Mouse (Mus musculus) midbrain, embryonic 13.5 days (tissue): ENCODE data around the gene Trim65. TPM values are rescaled to one million over a fixed set of nuclear protein-coding genes. Genes with fewer than 3 reads are reported as not detected.

Experiments used
- ATAC-seq: fragments of 200-750 bp; cut with Nextera tagmentation; 2 replicates; pipeline ENCODE4 v1.8.0; 2017; ENCODE audit warnings: mild to moderate bottlenecking, moderate TSS enrichment, moderate library complexity
- H3K27ac ChIP-seq: fragments of 300-500 bp; sonication (generic); 2 replicates; pipeline ENCODE4 v1.5.1; 2015; ENCODE audit warnings: inconsistent platforms, mild to moderate bottlenecking, moderate library complexity
- H3K27me3 ChIP-seq: fragments of 300-500 bp; sonication (generic); 2 replicates; pipeline ENCODE4 v1.6.1; 2015; ENCODE audit warnings: mild to moderate bottlenecking, inconsistent platforms
- H3K36me3 ChIP-seq: fragments of 300-500 bp; sonication (generic); 2 replicates; pipeline ENCODE4 v1.6.1; 2015; ENCODE audit warnings: mild to moderate bottlenecking, inconsistent platforms
- H3K4me1 ChIP-seq: fragments of 300-500 bp; sonication (generic); replicated peaks from 2 replicates; pipeline ENCODE4 v1.6.1; 2015; ENCODE audit warnings: inconsistent platforms
- H3K4me2 ChIP-seq: fragments of 300-500 bp; sonication (generic); replicated peaks from 2 replicates; pipeline ENCODE4 v1.6.1; 2015; ENCODE audit warnings: moderate library complexity, mild to moderate bottlenecking, inconsistent platforms
- H3K4me3 ChIP-seq: fragments of 300-500 bp; sonication (generic); replicated peaks from 2 replicates; pipeline ENCODE4 v1.5.1; 2015; ENCODE audit warnings: mild to moderate bottlenecking, inconsistent platforms
- H3K9ac ChIP-seq: fragments of 300-500 bp; sonication (generic); replicated peaks from 2 replicates; pipeline ENCODE4 v1.6.1; 2015; ENCODE audit warnings: mild to moderate bottlenecking, inconsistent platforms
- H3K9me3 ChIP-seq: fragments of 300-500 bp; sonication (generic); 2 replicates; pipeline ENCODE4 v1.6.1; 2016; ENCODE audit warnings: mild to moderate bottlenecking, inconsistent platforms
- WGBS: fragments of 180-500 bp; shearing (Covaris S2); methylation state at CpG from one replicate; pipeline ENCODE4 v1.1.7; 2015; 5-methylcytosine and 5-hydroxymethylcytosine counted together
- polyA plus RNA-seq: library from polyadenylated mRNA; unstranded; fragments of >200 nt; fragmentation: Nextera tagmentation; extraction: Ambion mirVana; gene quantifications from 2 replicates; pipeline ENCODE4 v1.2.1, GENCODE M21; 2015

Gene Trim65
- polyA plus RNA-seq, 1 experiment from 2014 or later, result 1.8 TPM

- H3K9ac ChIP-seq, result 0 out of 2 replicates have a peak overlapping the region, but pooled peaks have one; percentile 2
- H3K4me3 ChIP-seq, result no peak overlapping the region
- peaks cover 48% of the 10 kb centered on the region for H3K36me3 ChIP-seq
- peak overlapping the region; percentile 56; the same call in 1 of the 2 replicates for H3K4me2 ChIP-seq
- no peak for ATAC-seq
- H3K27me3 ChIP-seq, result no peaks in the 10 kb centered on the region
- no peaks in the 10 kb centered on the region for H3K9me3 ChIP-seq
- H3K27ac ChIP-seq, result peak overlapping the region; percentile 44; the same call in 1 of the 2 replicates
- 16% methylated on average over 10 of the region's 10 CpGs for WGBS
- peaks cover 16% of the 10 kb centered on the region for H3K4me1 ChIP-seq
These were observed 52.1 kb downstream of the Trim65 start for GRCm38 (mm10) chr11:116078676-116079320.

GRCm38 (mm10) chr11:116078221-116078620 lies 52.7 kb downstream of the Trim65 start:
- Histone ChIP-seq H3K9me3 (no peaks in the 10 kb centered on the region), H3K9ac (peak overlapping the region; percentile 58), H3K27ac (0 out of 2 replicates have a peak overlapping the region, but pooled peaks have one; percentile 8), H3K36me3 (peaks cover 42% of the 10 kb centered on the region), H3K4me3 (peak overlapping the region; percentile 25), H3K27me3 (no peaks in the 10 kb centered on the region), H3K4me2 (peak overlapping the region; percentile 56), H3K4me1 (peaks cover 16% of the 10 kb centered on the region)
- WGBS, result 12% methylated on average over 16 of the region's 16 CpGs
- ATAC-seq, result peak; percentile 64

- H3K27ac ChIP-seq, result 0 out of 2 replicates have a peak within 1 kb of the TSS, but pooled peaks have one; percentile 19
- H3K4me1 ChIP-seq, result peaks cover 16% of the 10 kb centered on the region
- peaks cover 38% of the 10 kb centered on the region for H3K36me3 ChIP-seq
- H3K9me3 ChIP-seq, result no peaks in the 10 kb centered on the region
- peak within 1 kb of the TSS; percentile 25 for H3K4me3 ChIP-seq
- peak within 1 kb of the TSS; percentile 58 for H3K9ac ChIP-seq
- no peaks in the 10 kb centered on the region for H3K27me3 ChIP-seq
- WGBS, result 72% methylated on average over 22 of the region's 22 CpGs
- peak; percentile 31 for ATAC-seq
- peak within 1 kb of the TSS; percentile 56 for H3K4me2 ChIP-seq
These were observed 53.3 kb downstream of the Trim65 start, which contains the start of gene Unc13d for GRCm38 (mm10) chr11:116077446-116078204. Gene Unc13d (minus strand): TSS chr11:116077961.

GRCm38 (mm10) chr11:116076836-116077235 lies 54.1 kb downstream of the Trim65 start:
- no peak overlapping the region for H3K4me3 ChIP-seq
- H3K9me3 ChIP-seq, result no peaks in the 10 kb centered on the region
- peaks cover 16% of the 10 kb centered on the region for H3K4me1 ChIP-seq
- no peak for ATAC-seq
- no peak overlapping the region for H3K9ac ChIP-seq
- no peak overlapping the region for H3K4me2 ChIP-seq
- peaks cover 30% of the 10 kb centered on the region for H3K36me3 ChIP-seq
- no peaks in the 10 kb centered on the region for H3K27me3 ChIP-seq
- 79% methylated on average over 7 of the region's 7 CpGs for WGBS
- H3K27ac ChIP-seq, result no peak overlapping the region

- Histone ChIP-seq H3K27ac (no peak overlapping the region), H3K9me3 (no peaks in the 10 kb centered on the region), H3K4me1 (peaks cover 16% of the 10 kb centered on the region), H3K27me3 (no peaks in the 10 kb centered on the region), H3K4me2 (no peak overlapping the region), H3K9ac (no peak overlapping the region), H3K36me3 (peaks cover 24% of the 10 kb centered on the region), H3K4me3 (no peak overlapping the region)
- WGBS, result 71% methylated on average over 7 of the region's 7 CpGs
- no peak for ATAC-seq
These were observed 54.7 kb downstream of the Trim65 start for GRCm38 (mm10) chr11:116076266-116076540.

- H3K27ac ChIP-seq, result no peak overlapping the region
- no peak overlapping the region for H3K9ac ChIP-seq
- H3K4me3 ChIP-seq, result no peak overlapping the region
- WGBS, result 61% methylated on average over 20 of the region's 20 CpGs
- H3K36me3 ChIP-seq, result peaks cover 19% of the 10 kb centered on the region
- no peak overlapping the region for H3K4me2 ChIP-seq
- no peaks in the 10 kb centered on the region for H3K27me3 ChIP-seq
- ATAC-seq, result no peak
- no peaks in the 10 kb centered on the region for H3K9me3 ChIP-seq
- H3K4me1 ChIP-seq, result peaks cover 16% of the 10 kb centered on the region
These were observed 55.2 kb downstream of the Trim65 start for GRCm38 (mm10) chr11:116075539-116076265.

- no peaks in the 10 kb centered on the region for H3K27me3 ChIP-seq
- peaks cover 7% of the 10 kb centered on the region for H3K36me3 ChIP-seq
- H3K4me3 ChIP-seq, result no peak overlapping the region
- 73% methylated on average over 7 of the region's 7 CpGs for WGBS
- no peaks in the 10 kb centered on the region for H3K9me3 ChIP-seq
- H3K27ac ChIP-seq, result no peak overlapping the region
- H3K9ac ChIP-seq, result no peak overlapping the region
- no peak for ATAC-seq
- H3K4me1 ChIP-seq, result peaks cover 16% of the 10 kb centered on the region
- no peak overlapping the region for H3K4me2 ChIP-seq
These were observed 56.4 kb downstream of the Trim65 start for GRCm38 (mm10) chr11:116074436-116074991.

- H3K36me3 ChIP-seq, result no peaks in the 10 kb centered on the region
- H3K27ac ChIP-seq, result no peak overlapping the region
- H3K27me3 ChIP-seq, result no peaks in the 10 kb centered on the region
- ATAC-seq, result no peak
- H3K9ac ChIP-seq, result no peak overlapping the region
- no peak overlapping the region for H3K4me3 ChIP-seq
- H3K9me3 ChIP-seq, result no peaks in the 10 kb centered on the region
- H3K4me2 ChIP-seq, result no peak overlapping the region
- 89% methylated on average over 3 of the region's 3 CpGs for WGBS
- no peaks in the 10 kb centered on the region for H3K4me1 ChIP-seq
These were observed 58.3 kb downstream of the Trim65 start for GRCm38 (mm10) chr11:116072608-116073007.

Other genes starting within 250 kb of the Trim65 start
- gene Smim5, start 231.2 kb downstream of the Trim65 start, polyA plus RNA-seq, result 0.97 and 1.4 TPM in 2 replicates
- 0.84 and 0.93 TPM in 2 replicates for gene Smim6, start 219.1 kb downstream of the Trim65 start, polyA plus RNA-seq
- gene Sap30bp, start 197.8 kb downstream of the Trim65 start, polyA plus RNA-seq, result 52.7 and 53.8 TPM in 2 replicates
- gene Recql5, start 197.7 kb downstream of the Trim65 start, polyA plus RNA-seq, result 28.3 and 29.2 TPM in 2 replicates
- gene Itgb4, start 156.4 kb downstream of the Trim65 start, polyA plus RNA-seq, result 0.15 and 0.43 TPM in 2 replicates
- gene Galk1, start 118.4 kb downstream of the Trim65 start, polyA plus RNA-seq, result 49.2 and 58.9 TPM in 2 replicates
- gene H3f3b, start 103.2 kb downstream of the Trim65 start, polyA plus RNA-seq, result 2,611 and 2,977 TPM in 2 replicates
- 41.1 and 43.7 TPM in 2 replicates for gene Unk, start 100.8 kb downstream of the Trim65 start, polyA plus RNA-seq
- gene Unc13d, start 53.2 kb downstream of the Trim65 start, polyA plus RNA-seq, result 1.2 TPM in 2 replicates
- gene Wbp2, start 44.1 kb downstream of the Trim65 start, polyA plus RNA-seq, result 128 and 132 TPM in 2 replicates
- gene Trim47, start 3.9 kb downstream of the Trim65 start, polyA plus RNA-seq, result 2.0 and 3.4 TPM in 2 replicates
- 76.2 and 78.3 TPM in 2 replicates for gene Mrpl38, start 7.7 kb upstream of the Trim65 start, polyA plus RNA-seq
- gene Fbf1, start 37.0 kb upstream of the Trim65 start, polyA plus RNA-seq, result 69.1 and 76.5 TPM in 2 replicates
- gene Ten1, start 67.7 kb upstream of the Trim65 start, polyA plus RNA-seq, result 78.4 and 88.2 TPM in 2 replicates
- 50.3 and 51.0 TPM in 2 replicates for gene Acox1, start 67.9 kb upstream of the Trim65 start, polyA plus RNA-seq
- 0.28 and 0.30 TPM in 2 replicates for gene Evpl, start 106.9 kb upstream of the Trim65 start, polyA plus RNA-seq
- gene Srp68, start 143.1 kb upstream of the Trim65 start, polyA plus RNA-seq, result 63.4 and 68.5 TPM in 2 replicates
- gene Galr2, start 149.8 kb upstream of the Trim65 start, polyA plus RNA-seq, result 0.22 and 0.26 TPM in 2 replicates
- 92.0 and 104 TPM in 2 replicates for gene Exoc7, start 176.1 kb upstream of the Trim65 start, polyA plus RNA-seq
- gene Foxj1, start 204.3 kb upstream of the Trim65 start, polyA plus RNA-seq, result 6.2 and 12.4 TPM in 2 replicates